Mouse (Mus musculus) mesoderm, embryonic 11.5 days (tissue): ENCODE results near the gene Gtf2h4.

Experiments
- DNase-seq: peaks from one replicate; pipeline ENCODE4 v3.0.0-alpha.2; 2012; ENCODE audit warnings: low read depth, low spot score

Gtf2h4 gene

DNA sequence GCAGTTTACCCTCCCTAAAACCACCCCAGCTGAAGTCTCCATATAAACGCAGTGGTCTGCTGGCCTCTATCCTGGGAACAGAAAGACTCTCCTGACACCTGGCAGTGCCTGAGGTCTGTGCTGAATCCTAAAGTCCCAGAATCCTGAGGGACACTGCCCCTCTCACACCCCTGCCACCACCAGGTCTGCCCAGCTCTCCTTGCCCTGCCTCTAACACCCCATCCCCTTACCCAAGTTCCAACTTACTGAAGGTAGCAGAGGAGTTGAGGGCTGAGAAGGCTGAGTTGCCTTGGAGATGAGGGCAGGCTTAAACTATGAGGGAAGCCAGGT lies 23.9 kb upstream of the Gtf2h4 start:
- DNase-seq = no peak

GRCm38 (mm10) chr17:35696691-35697090 lies 23.2 kb upstream of the Gtf2h4 start:
- no peak for DNase-seq

DNA sequence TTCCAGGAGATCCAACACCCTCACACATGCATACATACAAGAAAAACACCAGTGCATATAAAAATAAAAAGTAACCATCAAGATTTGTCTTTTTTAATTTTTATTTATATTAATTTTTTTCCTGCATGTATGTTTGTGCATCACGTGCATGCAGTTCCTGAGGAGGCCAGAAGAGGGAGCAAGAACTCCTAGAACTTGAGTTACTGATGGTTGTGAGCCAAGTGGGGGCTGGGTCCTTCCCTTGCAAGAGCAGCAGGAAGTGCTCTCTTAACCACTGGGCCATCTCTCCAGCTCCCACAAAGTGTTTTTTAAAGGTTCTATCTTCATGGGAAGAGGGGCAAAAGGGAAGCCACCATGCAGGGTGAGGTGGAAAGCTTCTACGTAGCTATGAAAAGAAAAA lies 21.8 kb upstream of the Gtf2h4 start:
- peak; percentile 52 for DNase-seq

DNA sequence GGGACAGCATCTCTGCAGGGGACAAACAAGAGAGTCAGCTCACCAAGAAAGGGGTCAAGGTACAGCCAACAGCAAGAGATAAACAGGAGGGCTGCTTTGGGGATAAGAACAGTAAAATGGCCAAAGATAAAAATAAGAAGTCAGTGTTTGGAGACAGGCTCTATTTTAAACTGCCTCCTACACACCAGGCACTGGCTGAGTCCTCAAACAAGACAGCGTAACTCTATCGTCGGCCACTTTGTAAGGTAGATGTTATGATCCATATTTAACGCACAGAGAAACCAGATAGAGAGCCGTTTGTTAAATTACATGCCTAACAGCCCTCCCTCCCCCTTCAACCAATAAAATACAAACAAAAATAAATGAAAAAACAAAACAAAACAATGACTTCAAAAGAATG lies 20.4 kb upstream of the Gtf2h4 start:
- DNase-seq = no peak

GRCm38 (mm10) chr17:35692368-35692767 lies 18.8 kb upstream of the Gtf2h4 start:
- DNase-seq = no peak

- DNase-seq = no peak
Observed at GRCm38 (mm10) chr17:35691811-35692210, 18.3 kb upstream of the Gtf2h4 start.

DNA sequence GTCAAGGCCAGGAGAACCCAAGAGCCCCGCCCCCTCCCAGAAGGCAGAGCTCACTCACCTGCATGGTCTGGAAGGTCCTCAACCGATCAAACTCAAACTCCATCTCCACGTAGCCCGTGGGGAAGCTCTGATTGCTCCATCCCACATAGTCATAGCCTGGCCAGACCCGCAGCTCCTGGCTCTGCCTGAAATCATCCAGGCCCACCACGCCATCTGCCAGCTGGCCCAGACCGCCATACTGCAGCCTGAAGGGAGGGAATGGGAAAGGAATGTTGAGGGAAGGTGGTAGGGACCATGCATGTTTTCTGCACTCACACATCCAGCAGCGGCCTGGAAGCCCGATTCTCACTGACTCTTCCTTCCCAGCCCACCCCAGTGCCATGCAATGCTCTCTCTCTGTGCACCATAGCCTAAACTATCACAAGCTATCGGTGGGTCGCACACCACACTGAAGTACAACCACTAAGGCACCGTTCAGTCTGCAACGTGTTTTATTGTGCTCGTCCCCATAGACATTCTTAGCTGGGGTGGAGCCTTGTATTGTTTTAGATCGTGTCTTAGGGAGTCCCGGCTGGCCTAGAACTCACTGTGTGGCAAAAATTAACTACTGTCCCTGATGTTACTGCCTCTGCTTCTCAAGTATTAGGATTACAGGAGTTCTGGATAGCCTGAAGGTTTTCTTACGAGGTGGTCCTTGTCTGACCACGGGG lies 16.6 kb upstream of the Gtf2h4 start:
- no peak for DNase-seq

DNA sequence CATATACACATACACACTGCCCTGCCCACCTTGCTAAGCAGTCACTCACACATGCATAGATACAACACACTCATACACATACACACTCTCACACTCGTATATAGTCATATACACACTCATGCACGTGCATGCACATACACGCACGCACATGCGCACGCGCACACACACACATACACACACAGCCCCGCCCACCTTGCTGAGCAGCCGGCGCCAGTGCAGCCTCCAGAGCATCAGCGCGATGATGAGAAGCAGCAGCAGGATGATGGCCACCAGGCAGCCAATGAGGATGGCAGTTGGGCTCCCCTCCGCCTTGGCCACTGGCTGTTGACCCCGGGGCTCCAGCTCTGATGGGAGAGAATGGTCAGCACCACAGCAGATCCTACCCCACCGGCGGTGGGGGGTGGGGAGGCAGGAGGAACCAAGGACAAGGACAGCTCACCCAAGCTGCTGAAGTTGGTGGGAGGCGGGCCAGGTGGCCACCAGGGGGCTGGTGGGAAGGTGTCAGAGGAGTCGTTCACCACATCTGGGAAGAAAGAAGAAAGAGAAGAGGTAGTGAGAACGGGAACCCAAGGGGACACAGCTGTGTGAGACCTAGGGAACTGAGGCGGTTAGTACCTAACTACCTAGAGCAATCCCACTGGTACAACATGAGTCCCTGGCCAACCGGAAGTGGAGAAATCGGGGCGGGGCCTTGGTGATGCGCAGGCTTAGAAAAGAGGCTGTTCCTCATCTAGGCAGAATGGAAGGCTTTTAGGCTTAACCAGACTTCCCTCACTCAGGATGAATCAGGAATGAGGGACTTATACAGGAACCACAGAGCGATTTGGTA lies 15.0 kb upstream of the Gtf2h4 start:
- no peak for DNase-seq

DNA sequence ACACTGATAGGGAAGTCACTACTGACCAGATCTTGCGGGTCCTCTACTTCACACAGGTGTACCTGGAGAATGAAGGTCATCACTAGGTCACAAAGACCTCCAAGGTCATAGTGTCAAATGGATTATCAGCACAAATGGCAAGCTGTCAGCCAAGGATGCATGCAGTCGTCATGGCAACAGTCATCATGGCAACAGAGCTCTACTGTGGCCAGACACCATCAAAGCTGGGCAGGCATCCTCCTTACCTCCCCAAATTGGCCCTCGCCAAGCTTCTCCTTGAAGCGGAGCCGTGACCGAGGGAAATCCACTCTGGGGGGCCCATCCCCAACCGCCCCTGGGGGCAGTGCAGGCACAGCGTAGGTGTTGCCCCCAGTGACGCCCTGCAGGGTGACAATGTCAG lies 11.5 kb upstream of the Gtf2h4 start:
- peak; percentile 34 for DNase-seq

DNA sequence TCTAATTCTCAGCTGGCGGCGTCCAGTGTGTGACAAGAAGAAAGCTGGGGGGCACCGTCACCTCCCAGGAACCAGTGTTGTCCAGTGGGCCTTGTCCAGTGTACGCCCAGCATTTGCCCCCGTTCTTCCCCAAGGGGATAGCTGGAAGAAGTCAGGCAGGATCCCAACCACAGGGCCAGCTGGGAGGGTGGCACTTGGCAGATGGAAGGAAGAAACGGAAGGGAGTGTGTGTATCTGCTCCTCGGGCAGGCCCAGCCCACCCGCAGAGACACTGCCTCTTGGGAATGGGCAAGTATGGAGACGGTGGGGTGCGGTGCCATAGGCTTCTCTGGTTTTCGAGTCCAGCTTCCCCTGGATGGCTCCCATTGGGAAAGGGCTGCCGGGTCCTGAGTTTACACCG lies 8.4 kb upstream of the Gtf2h4 start:
- no peak for DNase-seq

GRCm38 (mm10) chr17:35680591-35680990 lies 7.1 kb upstream of the Gtf2h4 start:
- DNase-seq = peak; percentile 51

GRCm38 (mm10) chr17:35672527-35672926 lies 1.0 kb downstream of the Gtf2h4 start:
- no peak for DNase-seq

GRCm38 (mm10) chr17:35671846-35672245 lies 1.7 kb downstream of the Gtf2h4 start:
- no peak for DNase-seq

- no peak for DNase-seq
Observed at GRCm38 (mm10) chr17:35669731-35670130, 3.8 kb downstream of the Gtf2h4 start.

DNA sequence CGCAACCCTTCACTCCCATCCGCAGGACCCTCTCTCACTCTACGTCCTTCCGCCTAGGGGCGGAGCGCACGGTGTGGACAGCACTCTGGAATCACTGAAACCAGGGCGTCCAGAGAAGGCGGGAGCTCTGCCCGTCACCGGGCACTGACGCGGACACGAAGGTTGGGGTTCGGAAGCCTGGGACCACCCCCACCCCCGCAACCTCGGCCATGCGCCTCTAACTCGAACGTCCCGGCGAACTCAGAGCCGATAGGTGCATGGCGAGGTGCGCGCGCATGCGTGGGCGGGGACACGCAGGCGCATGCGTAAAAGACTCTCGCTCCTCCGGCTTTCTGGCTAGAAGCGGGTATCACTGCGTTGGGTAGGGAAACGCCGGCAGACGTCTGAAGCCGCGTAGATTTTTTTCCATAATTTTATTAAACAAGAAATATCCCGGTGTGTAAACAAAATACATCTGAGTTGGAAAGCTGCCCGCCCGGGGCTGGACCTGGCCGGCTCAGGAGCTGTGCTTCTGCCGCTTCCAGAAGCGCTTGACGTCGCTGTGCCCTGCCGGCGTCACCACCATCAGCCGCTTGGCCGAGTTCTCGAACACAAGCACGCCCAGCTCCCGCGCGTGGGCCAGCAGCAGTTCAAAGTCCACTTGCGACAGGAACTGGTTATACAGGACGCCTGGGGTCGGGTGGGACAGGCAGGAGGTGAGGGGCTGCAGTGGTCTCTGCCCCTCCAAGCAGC lies 6.0 kb downstream of the Gtf2h4 start, which contains the start of gene Vars2:
Gene Vars2 (minus strand): TSS at position 259 of the 732 bp plus-strand sequence.
- DNase-seq = peak; percentile 97

DNA sequence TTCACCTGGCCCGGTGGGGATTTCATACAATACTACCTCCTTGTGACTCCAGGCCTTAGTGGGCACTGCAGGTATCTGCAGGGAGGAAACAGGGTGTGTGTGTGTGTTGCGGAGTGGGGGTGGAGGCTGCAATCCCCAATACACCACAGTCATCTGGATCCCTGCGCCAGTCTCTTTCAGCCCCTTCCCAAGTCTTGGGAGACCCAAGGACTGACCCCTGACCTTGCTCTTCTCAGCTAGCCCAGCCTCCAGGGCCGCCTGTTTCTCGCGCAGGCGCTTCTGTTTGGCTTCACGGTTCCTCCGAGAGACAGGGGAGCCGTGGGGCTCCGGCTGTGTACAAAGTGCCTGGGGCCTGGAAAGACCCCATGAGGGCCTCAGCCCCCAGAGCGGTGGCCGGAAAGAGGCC lies 6.7 kb downstream of the Gtf2h4 start:
- peak; percentile 53 for DNase-seq

DNA sequence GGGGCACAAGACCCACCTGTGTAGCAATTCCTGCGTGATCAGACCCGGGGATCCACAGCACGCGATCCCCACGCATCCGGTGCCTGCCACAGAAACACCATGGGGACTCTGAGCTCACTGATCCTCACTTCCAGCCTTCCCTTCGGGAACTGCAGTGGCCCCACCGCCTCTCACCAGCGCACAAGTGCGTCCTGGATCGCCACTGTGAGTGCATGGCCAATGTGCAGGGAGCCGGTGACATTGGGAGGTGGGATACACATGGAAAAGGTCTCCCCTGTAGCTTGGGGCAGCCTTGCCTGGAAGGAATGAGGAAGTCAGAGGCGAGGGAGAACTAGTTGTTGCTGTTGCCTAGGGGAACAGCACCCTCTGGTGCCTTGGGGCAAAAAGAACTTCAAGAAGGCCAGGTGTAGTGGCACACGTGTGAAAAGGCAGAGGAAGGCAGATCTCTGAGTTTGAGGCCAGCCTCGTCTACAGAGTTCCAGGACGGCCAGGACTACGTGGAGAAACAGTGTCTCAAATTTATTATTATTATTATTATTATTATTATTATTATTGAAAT lies 7.5 kb downstream of the Gtf2h4 start:
- no peak for DNase-seq

DNA sequence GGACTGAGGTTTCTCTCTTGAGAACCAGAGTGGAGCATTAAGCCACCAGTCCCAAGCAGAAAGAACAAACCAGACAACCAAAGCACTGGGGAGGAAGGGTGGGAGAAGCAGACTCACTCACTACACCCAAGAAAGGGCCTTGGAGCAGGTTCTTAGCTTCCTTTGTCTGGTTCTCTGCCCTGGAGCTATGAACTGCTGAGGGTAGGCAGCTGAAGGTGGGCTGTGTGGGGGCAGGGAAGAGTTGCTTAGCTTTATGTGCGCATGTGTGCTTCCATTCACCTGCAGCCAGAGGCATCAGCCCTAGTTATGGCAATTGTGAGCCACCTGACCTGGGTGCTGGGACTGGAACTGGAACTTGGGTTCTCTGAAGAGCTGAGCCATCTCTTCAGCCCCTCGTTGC lies 20.5 kb downstream of the Gtf2h4 start:
- no peak for DNase-seq

DNA sequence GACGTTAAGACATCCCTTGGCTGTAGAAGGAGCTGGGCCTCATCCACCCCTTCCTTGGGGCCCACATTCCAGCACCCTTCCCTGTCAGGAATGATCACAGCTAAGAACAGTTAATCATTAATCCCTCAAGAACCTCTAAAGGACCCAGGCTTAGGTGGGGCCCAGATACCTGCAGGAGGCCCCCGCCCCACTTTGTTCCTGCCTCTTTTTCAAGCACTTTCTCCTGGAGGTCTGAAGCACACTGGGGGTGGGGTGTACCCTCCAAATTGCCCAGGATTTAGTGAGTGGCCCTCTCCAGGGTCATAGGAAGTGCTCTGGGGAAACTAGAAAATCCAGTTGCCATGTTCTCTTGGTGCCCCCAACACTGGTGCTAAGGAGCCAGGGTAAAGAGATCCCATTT lies 24.1 kb downstream of the Gtf2h4 start:
- DNase-seq = no peak

GRCm38 (mm10) chr17:35643609-35644236 lies 29.8 kb downstream of the Gtf2h4 start, which contains the start of gene Mucl3:
Gene Mucl3, minus strand, starts transcription at chr17:35643695.
- no peak for DNase-seq

- DNase-seq = no peak
Observed at GRCm38 (mm10) chr17:35639352-35639751, 34.2 kb downstream of the Gtf2h4 start.
